Mouse (Mus musculus) forebrain, embryonic 13.5 days (tissue): ENCODE results near the gene Mroh2a. TPM values are rescaled to one million over a fixed set of nuclear protein-coding genes. Genes with fewer than 3 reads are reported as not detected.
A peak's percentile ranks its signal among the peaks of the same experiment; 100 is the strongest.

Source experiments
- ATAC-seq: fragments of 200-750 bp; cut with Nextera tagmentation; 2 replicates; pipeline ENCODE4 v1.8.0; 2017
- H3K27ac ChIP-seq: fragments of 300-500 bp; sonication (generic); 2 replicates; pipeline ENCODE4 v1.5.1; 2015; ENCODE audit warnings: inconsistent platforms, mild to moderate bottlenecking, moderate library complexity
- H3K27me3 ChIP-seq: fragments of 300-500 bp; sonication (generic); 2 replicates; pipeline ENCODE4 v1.6.1; 2015; ENCODE audit warnings: mild to moderate bottlenecking, inconsistent platforms
- H3K36me3 ChIP-seq: fragments of 300-500 bp; sonication (generic); 2 replicates; pipeline ENCODE4 v1.6.1; 2015; ENCODE audit warnings: mild to moderate bottlenecking, inconsistent platforms; ENCODE audit not compliant: poor library complexity, severe bottlenecking
- H3K4me1 ChIP-seq: fragments of 300-500 bp; sonication (generic); 2 replicates; pipeline ENCODE4 v1.6.1; 2015; ENCODE audit warnings: inconsistent platforms
- H3K4me2 ChIP-seq: fragments of 300-500 bp; sonication (generic); 2 replicates; pipeline ENCODE4 v1.6.1; 2015; ENCODE audit warnings: inconsistent platforms, mild to moderate bottlenecking, moderate library complexity
- H3K4me3 ChIP-seq: fragments of 300-500 bp; sonication (generic); 2 replicates; pipeline ENCODE4 v1.5.1; 2015; ENCODE audit warnings: mild to moderate bottlenecking, inconsistent platforms
- H3K9ac ChIP-seq: fragments of 300-500 bp; sonication (generic); 2 replicates; pipeline ENCODE4 v1.6.1; 2015; ENCODE audit warnings: mild to moderate bottlenecking, inconsistent platforms
- H3K9me3 ChIP-seq: fragments of 300-500 bp; sonication (generic); replicated peaks from 2 replicates; pipeline ENCODE4 v1.6.1; 2016; ENCODE audit warnings: inconsistent platforms
- WGBS: fragments of 180-500 bp; shearing (Covaris S2); methylation state at CpG from one replicate; pipeline ENCODE4 v1.1.7; 2015; 5-methylcytosine and 5-hydroxymethylcytosine counted together
- polyA plus RNA-seq: library from polyadenylated mRNA; unstranded; fragments of >200 nt; fragmentation: Nextera tagmentation; extraction: Ambion mirVana; gene quantifications from 2 replicates; pipeline ENCODE4 v1.2.1, GENCODE M21; 2015

The Mroh2a gene
- polyA plus RNA-seq, 1 experiment from 2014 or later, result 1.7 TPM

GRCm38 (mm10) chr1:88256886-88257663, 30.3 kb downstream of the Mroh2a start:
- no peak overlapping the region for H3K9ac ChIP-seq
- H3K4me1 ChIP-seq, result no peaks in the 10 kb centered on the region
- peaks cover 31% of the 10 kb centered on the region for H3K36me3 ChIP-seq
- no peaks in the 10 kb centered on the region for H3K27me3 ChIP-seq
- no peak overlapping the region for H3K27ac ChIP-seq
- peaks cover 69% of the 10 kb centered on the region for H3K9me3 ChIP-seq
- no peak overlapping the region for H3K4me3 ChIP-seq
- no peak overlapping the region for H3K4me2 ChIP-seq
- WGBS, result 82% methylated on average over 10 of the region's 10 CpGs
- ATAC-seq, result no peak

GRCm38 (mm10) chr1:88257681-88258080, 30.9 kb downstream of the Mroh2a start:
- Histone ChIP-seq H3K36me3 (peaks cover 37% of the 10 kb centered on the region), H3K4me2 (no peak overlapping the region), H3K27ac (no peak overlapping the region), H3K9me3 (peaks cover 63% of the 10 kb centered on the region), H3K27me3 (no peaks in the 10 kb centered on the region), H3K4me1 (no peaks in the 10 kb centered on the region), H3K9ac (no peak overlapping the region), H3K4me3 (no peak overlapping the region)
- ATAC-seq, result no peak
- WGBS, result 81% methylated on average over 6 of the region's 6 CpGs

- Histone ChIP-seq H3K4me1 (no peaks in the 10 kb centered on the region), H3K27ac (no peak overlapping the region), H3K27me3 (no peaks in the 10 kb centered on the region), H3K4me2 (no peak overlapping the region), H3K4me3 (no peak overlapping the region), H3K9ac (no peak overlapping the region), H3K36me3 (peaks cover 43% of the 10 kb centered on the region), H3K9me3 (peaks cover 56% of the 10 kb centered on the region)
- 75% methylated on average over 6 of the region's 6 CpGs for WGBS
- ATAC-seq, result no peak
These were observed 31.6 kb downstream of the Mroh2a start for GRCm38 (mm10) chr1:88258361-88258760.

GRCm38 (mm10) chr1:88258881-88259642, 32.3 kb downstream of the Mroh2a start:
- Histone ChIP-seq H3K4me2 (no peak overlapping the region), H3K4me3 (no peak overlapping the region), H3K4me1 (no peaks in the 10 kb centered on the region), H3K9me3 (peaks cover 49% of the 10 kb centered on the region), H3K36me3 (peaks cover 50% of the 10 kb centered on the region), H3K27ac (no peak overlapping the region), H3K9ac (no peak overlapping the region), H3K27me3 (no peaks in the 10 kb centered on the region)
- 0 out of 2 replicates have a peak, but pooled peaks have one; percentile 0 for ATAC-seq
- WGBS, result 81% methylated on average over 8 of the region's 8 CpGs

GRCm38 (mm10) chr1:88259643-88260024, 32.8 kb downstream of the Mroh2a start:
- ATAC-seq, result 0 out of 2 replicates have a peak, but pooled peaks have one; percentile 1
- Histone ChIP-seq H3K9me3 (peaks cover 44% of the 10 kb centered on the region), H3K4me3 (no peak overlapping the region), H3K4me1 (no peaks in the 10 kb centered on the region), H3K27me3 (no peaks in the 10 kb centered on the region), H3K9ac (no peak overlapping the region), H3K27ac (no peak overlapping the region), H3K36me3 (peaks cover 56% of the 10 kb centered on the region), H3K4me2 (no peak overlapping the region)
- WGBS, result 81% methylated on average over 4 of the region's 4 CpGs

GRCm38 (mm10) chr1:88260114-88260513, 33.3 kb downstream of the Mroh2a start:
- H3K4me3 ChIP-seq, result no peak overlapping the region
- 85% methylated on average over 6 of the region's 6 CpGs for WGBS
- H3K9me3 ChIP-seq, result peaks cover 39% of the 10 kb centered on the region
- H3K4me2 ChIP-seq, result no peak overlapping the region
- H3K36me3 ChIP-seq, result peaks cover 61% of the 10 kb centered on the region
- no peaks in the 10 kb centered on the region for H3K27me3 ChIP-seq
- no peak overlapping the region for H3K9ac ChIP-seq
- ATAC-seq, result peak; percentile 3; the same call in 1 of the 2 replicates
- no peaks in the 10 kb centered on the region for H3K4me1 ChIP-seq
- no peak overlapping the region for H3K27ac ChIP-seq

GRCm38 (mm10) chr1:88260604-88261377, 34.0 kb downstream of the Mroh2a start:
- Histone ChIP-seq H3K9me3 (peaks cover 32% of the 10 kb centered on the region), H3K4me3 (no peak overlapping the region), H3K27ac (no peak overlapping the region), H3K4me2 (no peak overlapping the region), H3K36me3 (peaks cover 68% of the 10 kb centered on the region), H3K4me1 (no peaks in the 10 kb centered on the region), H3K27me3 (no peaks in the 10 kb centered on the region), H3K9ac (no peak overlapping the region)
- ATAC-seq, result no peak
- WGBS, result 85% methylated on average over 10 of the region's 10 CpGs

- H3K4me1 ChIP-seq, result no peaks in the 10 kb centered on the region
- no peak overlapping the region for H3K4me3 ChIP-seq
- H3K36me3 ChIP-seq, result peaks cover 77% of the 10 kb centered on the region
- no peak overlapping the region for H3K9ac ChIP-seq
- ATAC-seq, result no peak
- H3K4me2 ChIP-seq, result no peak overlapping the region
- WGBS, result 87% methylated on average over 7 of the region's 7 CpGs
- no peak overlapping the region for H3K27ac ChIP-seq
- peaks cover 23% of the 10 kb centered on the region for H3K9me3 ChIP-seq
- no peaks in the 10 kb centered on the region for H3K27me3 ChIP-seq
These were observed 34.9 kb downstream of the Mroh2a start for GRCm38 (mm10) chr1:88261706-88262105.

- Histone ChIP-seq H3K4me1 (no peaks in the 10 kb centered on the region), H3K36me3 (peaks cover 82% of the 10 kb centered on the region), H3K4me3 (no peak overlapping the region), H3K27me3 (no peaks in the 10 kb centered on the region), H3K4me2 (no peak overlapping the region), H3K9me3 (peaks cover 18% of the 10 kb centered on the region), H3K27ac (no peak overlapping the region), H3K9ac (no peak overlapping the region)
- ATAC-seq, result no peak
- 87% methylated on average over 4 of the region's 4 CpGs for WGBS
These were observed 35.5 kb downstream of the Mroh2a start for GRCm38 (mm10) chr1:88262255-88262654.

GRCm38 (mm10) chr1:88262961-88263360, 36.2 kb downstream of the Mroh2a start:
- H3K36me3 ChIP-seq, result peaks cover 89% of the 10 kb centered on the region
- 77% methylated on average over 6 of the region's 6 CpGs for WGBS
- no peak overlapping the region for H3K4me2 ChIP-seq
- peaks cover 10% of the 10 kb centered on the region for H3K9me3 ChIP-seq
- no peak for ATAC-seq
- H3K4me3 ChIP-seq, result no peak overlapping the region
- H3K27ac ChIP-seq, result no peak overlapping the region
- no peaks in the 10 kb centered on the region for H3K27me3 ChIP-seq
- no peak overlapping the region for H3K9ac ChIP-seq
- H3K4me1 ChIP-seq, result no peaks in the 10 kb centered on the region

GRCm38 (mm10) chr1:88263778-88264177, 37.0 kb downstream of the Mroh2a start:
- Histone ChIP-seq H3K36me3 (peaks cover 98% of the 10 kb centered on the region), H3K4me3 (no peak overlapping the region), H3K4me1 (no peaks in the 10 kb centered on the region), H3K27me3 (no peaks in the 10 kb centered on the region), H3K9ac (no peak overlapping the region), H3K27ac (no peak overlapping the region), H3K9me3 (peaks cover 4% of the 10 kb centered on the region; the same call in 1 of the 2 replicates), H3K4me2 (no peak overlapping the region)
- 95% methylated on average over 5 of the region's 5 CpGs for WGBS
- ATAC-seq, result no peak
